Mouse (Mus musculus): ENCODE results near the gene Hsp90aa1. TPM values are rescaled to one million over a fixed set of nuclear protein-coding genes. Genes with fewer than 3 reads are reported as not detected.
"Not testable (repeated sequence)": the region's sequence is repeated elsewhere in the genome, so short reads cannot be mapped to it uniquely, and the experiment has no call there.

The Hsp90aa1 gene
- polyA plus RNA-seq, 1 experiment from 2014 or later, result 1,546 TPM

DNA sequence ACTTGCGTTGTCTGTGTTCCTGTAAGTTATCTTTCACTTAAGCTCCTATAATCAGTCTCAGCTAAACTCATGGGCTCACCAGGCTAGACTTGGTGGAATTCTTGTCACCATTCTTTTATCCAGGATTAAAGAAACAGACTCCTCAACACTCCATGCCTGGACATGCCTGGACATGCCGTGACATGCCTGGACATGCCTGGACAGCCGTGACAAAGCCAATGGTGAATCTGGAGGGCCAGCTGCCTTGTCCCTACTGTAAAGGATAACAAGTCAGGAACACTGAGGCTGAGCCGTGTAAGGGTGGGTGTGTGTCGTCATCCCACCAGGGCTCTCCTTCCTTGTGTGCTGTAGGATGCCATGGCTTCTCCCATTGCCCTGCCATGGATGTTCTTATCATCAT is 22.5 kb upstream of the Hsp90aa1 start:
- Histone ChIP-seq H3K4me3 (ENCODE audit: low read depth, low read length) (no peak overlapping the region), H3K4me2 (ENCODE audit: low read depth, low read length) (no peak overlapping the region), H3K27ac (ENCODE audit: low read depth, low read length) (no peak overlapping the region), H3K9me3 (ENCODE audit: control insufficient read depth, low read length) (no peaks in the 10 kb centered on the region), H3K9ac (replicated peaks; ENCODE audit: low read depth, low read length) (no peak overlapping the region), H3K4me1 (ENCODE audit: control insufficient read depth, insufficient read depth, low read length) (no peaks in the 10 kb centered on the region), H3K27me3 (ENCODE audit: control insufficient read depth, insufficient read depth, low read length) (no peaks in the 10 kb centered on the region), H3K36me3 (ENCODE audit: control insufficient read depth, insufficient read depth, low read length) (no peaks in the 10 kb centered on the region)
- WGBS, result 96% methylated on average over 5 of the region's 5 CpGs
- ATAC-seq (ENCODE audit: low read depth), result no peak

DNA sequence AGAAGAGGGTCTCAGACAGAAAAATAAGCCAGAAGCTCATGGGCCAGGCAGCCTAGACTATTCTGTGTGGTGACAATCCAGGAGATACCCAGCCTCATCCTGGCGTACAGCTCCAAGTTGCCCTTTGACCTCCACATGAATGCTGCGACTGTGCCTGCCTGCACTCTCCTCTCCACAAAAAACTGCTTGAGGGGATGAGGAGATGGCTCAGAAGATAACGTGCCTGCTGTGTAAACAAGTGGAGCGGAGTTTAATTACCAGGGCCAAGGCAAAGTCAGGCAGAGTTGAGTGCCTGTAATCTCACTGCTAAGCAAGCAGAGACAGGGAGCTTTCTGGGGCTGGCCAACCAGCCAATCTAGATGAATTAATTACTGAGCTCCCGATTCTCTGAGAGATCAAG is 13.5 kb upstream of the Hsp90aa1 start:
- Histone ChIP-seq H3K36me3 (ENCODE audit: control insufficient read depth, insufficient read depth, low read length) (no peaks in the 10 kb centered on the region), H3K27me3 (ENCODE audit: control insufficient read depth, insufficient read depth, low read length) (no peaks in the 10 kb centered on the region), H3K4me1 (ENCODE audit: control insufficient read depth, insufficient read depth, low read length) (no peaks in the 10 kb centered on the region), H3K4me3 (ENCODE audit: low read depth, low read length) (no peak overlapping the region), H3K9ac (replicated peaks; ENCODE audit: low read depth, low read length) (no peak overlapping the region), H3K27ac (ENCODE audit: low read depth, low read length) (no peak overlapping the region), H3K4me2 (ENCODE audit: low read depth, low read length) (no peak overlapping the region), H3K9me3 (ENCODE audit: control insufficient read depth, low read length) (no peaks in the 10 kb centered on the region)
- WGBS, result 30% methylated on average over 5 of the region's 5 CpGs
- ATAC-seq (ENCODE audit: low read depth), result no peak

DNA sequence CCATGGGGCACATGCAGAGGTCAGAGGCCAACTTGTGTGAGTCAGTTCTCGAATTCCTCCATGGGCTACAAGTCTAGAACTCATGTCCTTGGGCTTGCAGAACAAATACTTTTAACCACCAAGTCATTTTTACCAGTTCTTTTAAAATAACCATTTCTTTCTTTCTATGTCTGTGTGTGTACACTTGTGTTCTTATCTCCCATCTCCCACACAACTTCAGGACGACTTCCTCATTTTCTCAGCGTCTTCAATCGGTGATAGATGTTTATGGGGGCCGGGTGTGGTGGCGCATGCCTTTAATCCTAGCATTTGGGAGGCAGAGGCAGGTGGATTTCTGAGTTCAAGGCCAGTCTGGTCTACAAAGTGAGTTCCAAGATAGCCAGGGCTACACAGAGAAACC is 11.7 kb upstream of the Hsp90aa1 start:
- Histone ChIP-seq H3K4me1 (ENCODE audit: control insufficient read depth, insufficient read depth, low read length) (no peaks in the 10 kb centered on the region), H3K9me3 (ENCODE audit: control insufficient read depth, low read length) (no peaks in the 10 kb centered on the region), H3K9ac (replicated peaks; ENCODE audit: low read depth, low read length) (no peak overlapping the region), H3K36me3 (ENCODE audit: control insufficient read depth, insufficient read depth, low read length) (no peaks in the 10 kb centered on the region), H3K4me3 (ENCODE audit: low read depth, low read length) (no peak overlapping the region), H3K27me3 (ENCODE audit: control insufficient read depth, insufficient read depth, low read length) (no peaks in the 10 kb centered on the region), H3K27ac (ENCODE audit: low read depth, low read length) (no peak overlapping the region), H3K4me2 (ENCODE audit: low read depth, low read length) (no peak overlapping the region)
- no peak for ATAC-seq (ENCODE audit: low read depth)
- 95% methylated on average over 6 of the region's 6 CpGs for WGBS

DNA sequence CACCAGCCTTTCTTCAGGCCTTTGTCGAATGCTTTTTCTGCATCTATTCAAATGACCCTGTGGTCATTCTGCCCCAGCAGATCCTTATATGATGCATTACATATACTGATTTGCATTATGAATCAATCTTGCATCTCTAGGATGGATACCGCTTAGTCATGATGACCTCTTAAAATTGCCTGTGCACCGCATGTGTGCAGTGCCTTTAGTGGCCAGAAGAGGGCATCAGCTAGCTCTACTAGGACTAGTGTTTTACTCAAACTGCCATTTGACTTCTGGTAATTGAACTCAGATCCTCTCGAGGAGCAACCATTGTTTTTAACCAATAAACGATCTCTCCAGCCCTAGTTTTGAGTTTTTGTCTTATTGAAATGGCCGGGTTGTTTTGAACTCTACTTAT is 11.3 kb upstream of the Hsp90aa1 start:
- Histone ChIP-seq H3K27me3 (ENCODE audit: control insufficient read depth, insufficient read depth, low read length) (no peaks in the 10 kb centered on the region), H3K9ac (replicated peaks; ENCODE audit: low read depth, low read length) (no peak overlapping the region), H3K9me3 (ENCODE audit: control insufficient read depth, low read length) (no peaks in the 10 kb centered on the region), H3K4me1 (ENCODE audit: control insufficient read depth, insufficient read depth, low read length) (no peaks in the 10 kb centered on the region), H3K27ac (ENCODE audit: low read depth, low read length) (no peak overlapping the region), H3K36me3 (ENCODE audit: control insufficient read depth, insufficient read depth, low read length) (no peaks in the 10 kb centered on the region), H3K4me2 (ENCODE audit: low read depth, low read length) (no peak overlapping the region), H3K4me3 (ENCODE audit: low read depth, low read length) (no peak overlapping the region)
- WGBS, result 97% methylated on average over 6 of the region's 6 CpGs
- ATAC-seq (ENCODE audit: low read depth), result no peak

DNA sequence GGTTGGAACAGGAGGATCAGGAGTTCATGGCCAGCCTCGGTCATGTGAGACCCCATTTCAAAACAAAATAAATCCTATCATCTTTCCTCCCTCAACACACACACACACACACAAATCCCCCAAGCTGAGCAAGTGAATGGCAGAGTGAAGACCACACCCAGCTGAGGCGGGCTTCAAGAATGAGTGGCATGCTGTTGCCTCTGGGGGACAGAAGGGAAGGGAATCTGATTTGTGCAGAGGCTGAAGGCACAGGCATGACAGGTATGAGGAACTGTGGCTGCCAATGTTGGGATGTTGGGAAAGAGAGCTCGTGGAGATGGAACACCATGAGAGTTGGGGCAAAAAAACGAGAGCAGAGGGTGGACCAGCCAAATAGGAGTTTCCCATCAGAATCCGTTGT is 8.7 kb upstream of the Hsp90aa1 start:
- no peaks in the 10 kb centered on the region for H3K4me1 ChIP-seq (ENCODE audit: control insufficient read depth, insufficient read depth, low read length)
- H3K9me3 ChIP-seq (ENCODE audit: control insufficient read depth, low read length), result no peaks in the 10 kb centered on the region
- 75% methylated on average over 5 of the region's 5 CpGs for WGBS
- no peak overlapping the region for H3K4me3 ChIP-seq (ENCODE audit: low read depth, low read length)
- H3K36me3 ChIP-seq (ENCODE audit: control insufficient read depth, insufficient read depth, low read length), result no peaks in the 10 kb centered on the region
- no peak overlapping the region for H3K9ac ChIP-seq (replicated peaks; ENCODE audit: low read depth, low read length)
- H3K4me2 ChIP-seq (ENCODE audit: low read depth, low read length), result no peak overlapping the region
- no peaks in the 10 kb centered on the region for H3K27me3 ChIP-seq (ENCODE audit: control insufficient read depth, insufficient read depth, low read length)
- no peak overlapping the region for H3K27ac ChIP-seq (ENCODE audit: low read depth, low read length)
- no peak for ATAC-seq (ENCODE audit: low read depth)

DNA sequence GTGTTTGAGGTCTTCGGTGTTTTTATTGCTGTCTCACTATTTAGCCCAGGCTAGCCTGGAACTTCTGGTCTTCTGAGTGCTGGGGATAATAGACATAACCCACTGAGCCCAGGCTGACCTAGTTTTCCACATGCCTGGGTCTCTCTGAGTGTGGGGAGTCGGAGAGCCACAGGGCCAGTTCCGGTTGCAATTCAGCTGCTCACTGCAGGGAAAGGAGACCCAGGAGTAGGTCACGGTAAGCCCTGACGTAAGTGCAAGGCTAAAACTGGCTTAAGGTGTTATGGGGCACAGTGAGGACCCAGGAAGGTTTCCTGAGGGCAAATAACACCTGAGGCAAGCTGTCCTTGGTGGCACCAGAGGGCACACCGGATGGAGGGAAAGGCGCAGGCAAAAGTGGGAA is 4.9 kb upstream of the Hsp90aa1 start:
- Histone ChIP-seq H3K4me2 (ENCODE audit: low read depth, low read length) (no peak overlapping the region), H3K4me1 (ENCODE audit: control insufficient read depth, insufficient read depth, low read length) (no peaks in the 10 kb centered on the region), H3K27me3 (ENCODE audit: control insufficient read depth, insufficient read depth, low read length) (no peaks in the 10 kb centered on the region), H3K27ac (ENCODE audit: low read depth, low read length) (no peak overlapping the region), H3K4me3 (ENCODE audit: low read depth, low read length) (no peak overlapping the region), H3K9me3 (ENCODE audit: control insufficient read depth, low read length) (no peaks in the 10 kb centered on the region), H3K36me3 (ENCODE audit: control insufficient read depth, insufficient read depth, low read length) (no peaks in the 10 kb centered on the region), H3K9ac (replicated peaks; ENCODE audit: low read depth, low read length) (no peak overlapping the region)
- ATAC-seq (ENCODE audit: low read depth), result no peak
- WGBS, result 90% methylated on average over 7 of the region's 7 CpGs

DNA sequence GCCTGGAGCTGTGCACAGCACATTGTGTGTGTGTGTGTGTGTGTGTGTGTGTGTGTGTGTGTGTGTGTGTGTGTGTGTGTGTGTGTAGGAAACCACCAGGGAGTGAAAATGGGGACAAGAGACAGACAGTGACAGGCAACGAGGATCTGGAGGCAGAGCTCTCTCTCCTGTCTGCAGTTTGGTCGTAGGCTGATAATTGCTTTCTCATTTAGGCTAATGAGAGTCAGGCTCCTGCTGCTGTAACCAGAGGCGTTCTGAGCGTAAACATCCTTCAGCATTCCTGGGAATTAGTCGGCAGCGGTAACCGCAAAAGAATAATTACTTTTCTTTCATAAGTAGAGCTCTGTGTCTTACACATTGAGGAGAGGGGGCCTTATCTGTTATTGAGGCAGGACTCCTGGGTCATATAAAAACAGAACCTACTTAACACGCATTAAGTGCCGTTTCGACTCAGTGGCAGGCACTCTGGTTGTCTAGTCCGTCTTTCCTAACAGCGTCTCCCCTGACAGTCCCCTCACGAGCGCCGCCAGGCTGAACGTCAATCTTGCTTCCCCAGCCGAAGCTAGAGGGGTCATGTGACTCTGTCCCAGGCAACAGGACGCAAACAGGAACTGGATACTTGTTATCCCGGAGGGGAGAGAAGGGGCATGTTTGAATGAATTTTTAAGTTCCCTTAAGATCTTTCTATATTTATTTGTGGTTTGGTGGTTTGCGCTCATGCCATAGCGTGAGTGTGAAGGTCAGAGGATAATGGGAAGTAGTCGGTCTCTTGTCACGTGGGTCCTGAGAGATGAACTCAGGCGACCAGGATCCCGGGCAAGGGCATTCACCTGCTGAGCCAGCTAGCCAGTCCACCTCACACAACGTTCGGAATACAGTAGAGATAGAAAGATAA is 4.1 kb upstream of the Hsp90aa1 start:
- ATAC-seq (ENCODE audit: low read depth), result peak; percentile 85
- peak overlapping the region; percentile 17 for H3K27ac ChIP-seq (ENCODE audit: low read depth, low read length)
- under 1% methylated on average over 27 of the region's 27 CpGs for WGBS

DNA sequence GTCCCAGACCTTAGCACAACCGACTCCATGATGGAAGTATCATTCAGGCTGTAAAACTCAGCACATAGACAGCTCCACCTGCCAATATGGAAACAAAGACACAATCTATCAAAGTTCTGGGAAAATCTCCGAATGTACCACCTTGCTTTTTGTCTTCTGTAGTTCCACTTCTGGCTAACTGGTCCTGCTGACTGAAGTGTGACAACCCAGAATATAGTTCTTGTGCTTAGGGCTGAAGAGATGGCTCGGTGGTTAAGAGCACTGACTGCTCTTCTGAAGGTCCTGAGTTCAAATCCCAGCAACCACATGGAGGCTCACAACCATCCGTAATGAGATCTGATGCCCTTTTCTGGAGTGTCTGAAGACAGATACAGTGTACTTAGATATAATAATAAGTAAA is 2.9 kb upstream of the Hsp90aa1 start:
- H3K4me3 ChIP-seq (ENCODE audit: low read depth, low read length); H3K9ac ChIP-seq (replicated peaks; ENCODE audit: low read depth, low read length); H3K4me2 ChIP-seq (ENCODE audit: low read depth, low read length); H3K27ac ChIP-seq (ENCODE audit: low read depth, low read length); H3K4me1 ChIP-seq (ENCODE audit: control insufficient read depth, insufficient read depth, low read length); H3K9me3 ChIP-seq (ENCODE audit: control insufficient read depth, low read length); ATAC-seq (ENCODE audit: low read depth); H3K27me3 ChIP-seq (ENCODE audit: control insufficient read depth, insufficient read depth, low read length); H3K36me3 ChIP-seq (ENCODE audit: control insufficient read depth, insufficient read depth, low read length): not testable (repeated sequence)
- WGBS, result 81% methylated on average over 4 of the region's 4 CpGs

More for the DNA sequence above, 4.1 kb upstream of the Hsp90aa1 start:
- Histone ChIP-seq H3K9ac (replicated peaks; ENCODE audit: low read depth, low read length) (no peak overlapping the region), H3K27me3 (ENCODE audit: control insufficient read depth, insufficient read depth, low read length) (no peaks in the 10 kb centered on the region), H3K4me2 (ENCODE audit: low read depth, low read length) (peak overlapping the region; percentile 52), H3K4me3 (ENCODE audit: low read depth, low read length) (peak overlapping the region; percentile 27), H3K4me1 (ENCODE audit: control insufficient read depth, insufficient read depth, low read length) (no peaks in the 10 kb centered on the region), H3K9me3 (ENCODE audit: control insufficient read depth, low read length) (no peaks in the 10 kb centered on the region), H3K36me3 (ENCODE audit: control insufficient read depth, insufficient read depth, low read length) (no peaks in the 10 kb centered on the region)

DNA sequence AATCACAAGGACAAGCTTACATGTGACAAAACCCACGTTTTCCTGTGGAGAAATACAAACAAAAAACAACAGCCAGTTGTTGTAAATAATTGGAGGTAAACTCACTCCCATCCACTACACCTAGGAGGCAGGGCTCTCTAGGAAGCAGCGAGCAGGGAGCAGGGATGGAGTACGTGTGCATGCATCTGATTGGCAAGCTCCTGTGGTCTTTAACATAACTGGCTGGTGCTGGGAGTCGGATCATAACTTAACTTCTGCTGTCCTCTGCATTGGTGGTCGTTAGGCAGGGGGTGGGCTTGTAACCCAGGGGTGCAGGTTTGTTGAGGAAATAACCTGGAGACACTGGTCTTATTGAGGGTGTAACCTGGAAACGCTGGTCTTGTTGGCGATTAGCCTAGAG is 1.2 kb upstream of the Hsp90aa1 start:
- H3K4me1 ChIP-seq (ENCODE audit: control insufficient read depth, insufficient read depth, low read length), result no peaks in the 10 kb centered on the region
- no peak overlapping the region for H3K4me3 ChIP-seq (ENCODE audit: low read depth, low read length)
- H3K4me2 ChIP-seq (ENCODE audit: low read depth, low read length), result no peak overlapping the region
- H3K36me3 ChIP-seq (ENCODE audit: control insufficient read depth, insufficient read depth, low read length), result no peaks in the 10 kb centered on the region
- H3K27me3 ChIP-seq (ENCODE audit: control insufficient read depth, insufficient read depth, low read length), result no peaks in the 10 kb centered on the region
- 80% methylated on average over 7 of the region's 7 CpGs for WGBS
- ATAC-seq (ENCODE audit: low read depth), result no peak
- no peak overlapping the region for H3K9ac ChIP-seq (replicated peaks; ENCODE audit: low read depth, low read length)
- H3K27ac ChIP-seq (ENCODE audit: low read depth, low read length), result no peak overlapping the region
- no peaks in the 10 kb centered on the region for H3K9me3 ChIP-seq (ENCODE audit: control insufficient read depth, low read length)

All from neural tube, embryonic 14.5 days (tissue).